Mouse (Mus musculus) intestine, embryonic 14.5 days (tissue): ENCODE measurements at regions not wholly inside any gene's neighbourhood (a gene's known extent, or its start where the extent isn't known, plus 50 kb on each side); places are given as distances from the start of the nearest gene placed in this dataset.

Source experiments
- ATAC-seq: fragments of 200-750 bp; cut with Nextera tagmentation; replicated peaks from 2 replicates; pipeline ENCODE4 v1.8.0; 2017; ENCODE audit warnings: low read depth, moderate number of reproducible peaks, moderate TSS enrichment, moderate library complexity; ENCODE audit not compliant: low FRiP score, low TSS enrichment
- DNase-seq: peaks from one replicate; pipeline ENCODE4 v3.0.0-alpha.2; 2018; ENCODE audit warnings: low spot score
- H3K27ac ChIP-seq: fragments of 300-500 bp; sonication (generic); 2 replicates; pipeline ENCODE4 v1.5.1; 2014; ENCODE audit warnings: low read depth, mild to moderate bottlenecking, control low read depth
- H3K27me3 ChIP-seq: fragments of 300-500 bp; sonication (generic); replicated peaks from 2 replicates; pipeline ENCODE4 v1.6.1; 2014; ENCODE audit warnings: low read length, control low read depth; ENCODE audit not compliant: control insufficient read depth, insufficient read depth
- H3K36me3 ChIP-seq: fragments of 300-500 bp; sonication (generic); 2 replicates; pipeline ENCODE4 v1.6.1; 2014; ENCODE audit warnings: low read length, control low read depth; ENCODE audit not compliant: control insufficient read depth, insufficient read depth
- H3K4me1 ChIP-seq: fragments of 300-500 bp; sonication (generic); replicated peaks from 2 replicates; pipeline ENCODE4 v1.6.1; 2014; ENCODE audit warnings: low read length, control low read depth, mixed read lengths; ENCODE audit not compliant: control insufficient read depth, insufficient read depth
- H3K4me2 ChIP-seq: fragments of 300-500 bp; sonication (generic); 2 replicates; pipeline ENCODE4 v1.6.1; 2014; ENCODE audit warnings: low read length
- H3K4me3 ChIP-seq: fragments of 300-500 bp; sonication (generic); 2 replicates; pipeline ENCODE4 v1.5.1; 2014; ENCODE audit warnings: low read depth, low read length, control low read depth, mixed read lengths
- H3K9ac ChIP-seq: fragments of 300-500 bp; sonication (generic); 2 replicates; pipeline ENCODE4 v1.6.1; 2014; ENCODE audit warnings: mild to moderate bottlenecking, low read length
- H3K9me3 ChIP-seq: fragments of 300-500 bp; sonication (generic); 2 replicates; pipeline ENCODE4 v1.6.1; 2016; ENCODE audit warnings: low read length, control low read depth; ENCODE audit not compliant: control insufficient read depth
- WGBS: fragments of 180-500 bp; shearing (Covaris S2); extraction: QIAGEN DNeasy Blood & Tissue Kit; methylation state at CpG from one replicate; pipeline ENCODE4 v1.1.7; 2014; 5-methylcytosine and 5-hydroxymethylcytosine counted together

DNA sequence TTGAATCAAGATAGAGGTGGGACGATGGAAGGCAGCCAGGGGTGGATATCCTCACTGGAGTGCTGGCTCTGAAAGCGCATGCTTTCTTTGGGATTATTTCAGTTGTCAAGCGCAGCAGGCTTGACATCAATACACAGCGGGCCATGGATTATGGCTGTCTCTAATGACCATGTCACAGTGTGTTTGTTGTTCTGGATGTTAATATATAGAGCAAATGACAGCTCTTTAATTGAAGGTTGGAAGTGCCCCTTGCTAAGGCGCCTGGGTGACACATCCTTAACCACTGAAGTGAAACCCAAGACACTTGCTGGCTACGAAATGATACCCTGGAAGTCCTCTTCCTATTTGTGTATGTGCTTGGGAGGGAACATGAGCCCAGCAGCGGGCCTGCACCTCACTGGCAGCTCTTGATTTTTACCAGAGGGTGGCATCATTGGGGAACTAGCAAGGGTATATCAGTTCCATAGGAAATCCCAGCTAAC is 200.5 kb upstream of the Rasgrp1 start:
- no peaks in the 10 kb centered on the region for H3K27me3 ChIP-seq
- WGBS, result 77% methylated on average over 7 of the region's 7 CpGs
- no peak overlapping the region for H3K4me3 ChIP-seq
- no peaks in the 10 kb centered on the region for H3K4me1 ChIP-seq
- no peak for DNase-seq
- H3K36me3 ChIP-seq, result no peaks in the 10 kb centered on the region
- ATAC-seq, result no peak
- no peak overlapping the region for H3K27ac ChIP-seq
- no peak overlapping the region for H3K4me2 ChIP-seq
- H3K9me3 ChIP-seq, result no peaks in the 10 kb centered on the region
- no peak overlapping the region for H3K9ac ChIP-seq

DNA sequence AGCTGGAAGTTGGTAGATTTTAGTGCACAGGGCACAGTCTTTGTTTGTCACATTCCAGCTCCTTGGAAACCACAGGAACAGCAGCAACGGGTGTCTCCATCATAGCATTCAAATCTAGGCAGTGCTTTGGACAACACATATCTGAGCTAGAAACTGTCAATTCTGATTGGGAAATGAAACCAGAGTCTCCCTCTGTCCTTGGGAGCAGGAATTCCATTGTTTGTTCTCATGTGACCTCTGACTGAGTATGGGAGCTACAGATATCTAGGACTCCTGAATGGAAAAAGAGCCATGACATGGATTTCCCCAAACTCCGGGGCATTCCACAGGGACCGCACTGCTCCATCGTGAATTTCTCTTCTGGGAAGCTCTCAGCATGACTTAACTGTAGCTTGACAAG is 205.5 kb upstream of the Rasgrp1 start:
- ATAC-seq, result no peak

DNA sequence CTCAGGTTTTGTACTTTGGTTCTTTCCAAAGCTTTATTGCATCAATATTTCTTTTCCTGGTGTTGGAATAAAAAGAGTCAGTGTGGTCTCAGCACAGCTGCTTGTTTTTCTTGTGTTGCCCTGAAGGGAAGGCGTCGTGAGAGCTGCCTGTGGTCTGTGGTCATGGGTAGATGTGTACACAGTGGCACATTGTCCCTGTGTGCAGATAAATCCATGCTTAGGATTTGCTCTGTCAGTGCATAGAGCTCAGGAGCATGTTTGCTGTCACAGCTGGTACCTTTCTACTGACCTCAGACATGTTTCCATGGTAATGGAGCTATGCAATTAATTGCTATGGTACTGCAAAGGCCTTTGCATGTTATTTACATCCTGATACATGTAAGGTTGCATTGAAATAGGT is 213.5 kb upstream of the Rasgrp1 start:
- Histone ChIP-seq H3K27ac (no peak overlapping the region), H3K4me2 (no peak overlapping the region)
- no peak for DNase-seq

More for the DNA sequence above, 205.5 kb upstream of the Rasgrp1 start:
- no peak overlapping the region for H3K27ac ChIP-seq
- 88% methylated on average over 4 of the region's 4 CpGs for WGBS
- H3K9me3 ChIP-seq, result no peaks in the 10 kb centered on the region
- DNase-seq, result no peak
- no peaks in the 10 kb centered on the region for H3K36me3 ChIP-seq
- H3K4me3 ChIP-seq, result no peak overlapping the region
- H3K9ac ChIP-seq, result no peak overlapping the region
- H3K4me1 ChIP-seq, result no peaks in the 10 kb centered on the region
- H3K4me2 ChIP-seq, result no peak overlapping the region
- no peaks in the 10 kb centered on the region for H3K27me3 ChIP-seq

DNA sequence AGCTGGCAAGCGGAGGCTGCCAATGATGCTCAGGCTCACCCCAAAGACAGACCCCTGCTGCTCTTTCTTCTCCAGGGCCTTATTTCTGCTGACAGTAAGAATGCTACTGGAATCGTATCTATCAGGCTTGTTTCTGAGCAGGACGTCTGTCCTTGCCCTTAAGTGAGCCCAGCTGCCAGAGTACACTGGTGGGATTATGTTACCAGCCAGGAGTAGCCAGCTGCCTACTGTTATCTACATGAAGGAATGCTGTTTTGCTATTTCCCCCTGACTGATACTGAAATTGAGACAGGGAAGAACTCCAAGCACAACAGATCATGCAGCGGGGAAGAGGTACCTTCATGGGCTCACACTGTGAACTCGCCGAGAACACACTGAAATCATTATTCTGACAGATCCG is 228.2 kb upstream of the Rasgrp1 start:
- Histone ChIP-seq H3K36me3 (no peaks in the 10 kb centered on the region), H3K9me3 (no peaks in the 10 kb centered on the region), H3K27ac (no peak overlapping the region), H3K4me2 (no peak overlapping the region), H3K4me1 (no peaks in the 10 kb centered on the region), H3K9ac (no peak overlapping the region), H3K27me3 (no peaks in the 10 kb centered on the region), H3K4me3 (no peak overlapping the region)
- no peak for DNase-seq
- WGBS, result 75% methylated on average over 7 of the region's 7 CpGs
- ATAC-seq, result no peak

More for the DNA sequence above, 213.5 kb upstream of the Rasgrp1 start:
- ATAC-seq, result no peak
- Histone ChIP-seq H3K4me3 (no peak overlapping the region), H3K36me3 (no peaks in the 10 kb centered on the region), H3K9ac (no peak overlapping the region), H3K9me3 (no peaks in the 10 kb centered on the region), H3K27me3 (no peaks in the 10 kb centered on the region), H3K4me1 (no peaks in the 10 kb centered on the region)
- WGBS, result 57% methylated on average over 2 of the region's 2 CpGs

DNA sequence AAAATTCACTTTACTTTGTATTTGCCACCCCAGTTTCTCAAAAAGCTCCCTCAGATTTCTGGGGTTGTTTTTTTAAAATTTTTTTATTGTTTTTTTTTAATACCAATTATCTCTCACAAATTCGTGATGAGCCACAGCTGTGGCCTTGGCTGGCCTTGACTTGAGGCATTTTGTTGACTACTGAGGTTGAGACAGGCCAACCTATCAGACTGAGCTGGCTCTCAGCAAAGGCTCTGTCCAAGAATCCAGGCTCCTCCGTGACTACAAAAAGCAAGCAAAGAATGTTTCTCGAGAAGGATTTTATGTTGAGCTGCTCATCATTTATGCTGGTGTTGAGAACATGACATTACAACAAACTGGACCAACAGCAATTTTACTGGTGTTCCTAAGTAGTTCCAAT is 244.6 kb upstream of the Rasgrp1 start:
- no peak overlapping the region for H3K4me2 ChIP-seq
- no peaks in the 10 kb centered on the region for H3K27me3 ChIP-seq
- H3K9me3 ChIP-seq, result no peaks in the 10 kb centered on the region
- 64% methylated on average over 3 of the region's 3 CpGs for WGBS
- no peak overlapping the region for H3K9ac ChIP-seq
- DNase-seq (no peak), ATAC-seq (no peak)
- no peak overlapping the region for H3K4me3 ChIP-seq
- no peaks in the 10 kb centered on the region for H3K36me3 ChIP-seq
- no peaks in the 10 kb centered on the region for H3K4me1 ChIP-seq
- no peak overlapping the region for H3K27ac ChIP-seq

DNA sequence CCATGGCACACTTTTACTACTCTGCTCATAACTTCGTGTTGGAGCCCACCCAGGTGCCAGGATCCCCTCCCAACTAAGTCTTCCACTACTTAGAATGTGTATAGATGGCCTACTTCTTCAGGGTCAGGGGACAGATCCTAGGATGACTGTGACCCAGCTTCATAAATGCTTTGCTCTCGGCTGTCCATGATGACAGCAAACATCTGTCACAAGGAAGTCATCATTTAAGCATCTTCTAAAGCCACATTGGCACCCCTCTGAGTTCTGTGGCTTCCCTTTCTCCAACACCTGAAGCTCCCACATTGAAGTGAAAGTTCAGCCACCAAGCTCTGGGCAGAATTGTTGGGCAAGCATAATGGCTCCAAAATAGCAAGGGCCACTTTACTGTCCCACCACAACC is 252.2 kb upstream of the Rasgrp1 start:
- Histone ChIP-seq H3K4me3 (no peak overlapping the region), H3K27ac (no peak overlapping the region), H3K4me1 (no peaks in the 10 kb centered on the region), H3K4me2 (no peak overlapping the region), H3K36me3 (no peaks in the 10 kb centered on the region), H3K9me3 (no peaks in the 10 kb centered on the region), H3K27me3 (no peaks in the 10 kb centered on the region), H3K9ac (no peak overlapping the region)
- 45% methylated on average over 2 of the region's 2 CpGs for WGBS
- no peak for DNase-seq
- ATAC-seq, result no peak

DNA sequence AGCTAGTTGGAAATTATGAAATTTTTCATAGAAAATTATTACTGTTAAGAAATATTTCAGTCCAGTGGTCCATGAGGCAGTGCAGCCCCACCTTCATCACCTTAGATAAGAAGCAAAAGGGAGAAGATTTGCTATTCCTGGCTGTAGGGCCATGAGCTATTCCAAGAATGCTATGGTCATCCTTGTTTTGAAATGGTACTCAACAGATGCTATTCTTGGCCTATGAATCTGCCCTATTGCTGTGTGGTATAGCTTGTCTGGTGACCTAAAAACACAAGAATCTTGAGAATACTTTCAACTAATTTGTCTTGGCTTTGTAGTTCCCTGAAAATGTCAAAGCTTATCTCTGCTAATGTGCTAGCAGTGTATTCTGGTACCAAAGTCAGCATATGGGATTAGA is 254.8 kb upstream of the Rasgrp1 start:
- Histone ChIP-seq H3K4me1 (no peaks in the 10 kb centered on the region), H3K4me3 (no peak overlapping the region), H3K9ac (no peak overlapping the region), H3K4me2 (no peak overlapping the region), H3K27ac (no peak overlapping the region), H3K9me3 (no peaks in the 10 kb centered on the region), H3K36me3 (no peaks in the 10 kb centered on the region), H3K27me3 (no peaks in the 10 kb centered on the region)
- DNase-seq (no peak), ATAC-seq (no peak)

DNA sequence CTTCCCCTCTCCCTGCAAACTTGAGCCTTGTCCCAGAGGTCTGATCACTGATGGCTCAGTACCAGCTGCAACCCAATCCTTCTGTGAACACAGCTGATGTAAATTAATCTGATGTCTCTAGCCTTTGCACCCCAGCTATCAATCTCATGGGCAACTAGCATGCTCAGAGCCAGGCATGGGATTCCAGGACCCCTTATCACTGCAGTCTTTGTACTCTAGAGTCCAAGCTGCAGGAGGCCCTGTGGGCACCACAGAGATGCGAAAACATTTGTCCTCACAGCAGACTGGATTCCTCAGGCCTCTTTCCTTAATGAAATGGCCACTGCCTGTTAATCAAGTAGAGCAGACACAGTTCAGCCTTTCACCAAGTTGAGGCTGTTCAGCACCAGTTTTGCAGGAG is 272.0 kb upstream of the Rasgrp1 start:
- H3K27ac ChIP-seq, result no peak overlapping the region
- no peaks in the 10 kb centered on the region for H3K27me3 ChIP-seq
- ATAC-seq, result no peak
- H3K4me1 ChIP-seq, result no peaks in the 10 kb centered on the region
- no peak for DNase-seq
- no peaks in the 10 kb centered on the region for H3K36me3 ChIP-seq
- WGBS, result 59% methylated on average over 1 of the region's 1 CpGs
- H3K4me3 ChIP-seq, result no peak overlapping the region
- H3K9me3 ChIP-seq, result no peaks in the 10 kb centered on the region
- H3K4me2 ChIP-seq, result no peak overlapping the region
- no peak overlapping the region for H3K9ac ChIP-seq

DNA sequence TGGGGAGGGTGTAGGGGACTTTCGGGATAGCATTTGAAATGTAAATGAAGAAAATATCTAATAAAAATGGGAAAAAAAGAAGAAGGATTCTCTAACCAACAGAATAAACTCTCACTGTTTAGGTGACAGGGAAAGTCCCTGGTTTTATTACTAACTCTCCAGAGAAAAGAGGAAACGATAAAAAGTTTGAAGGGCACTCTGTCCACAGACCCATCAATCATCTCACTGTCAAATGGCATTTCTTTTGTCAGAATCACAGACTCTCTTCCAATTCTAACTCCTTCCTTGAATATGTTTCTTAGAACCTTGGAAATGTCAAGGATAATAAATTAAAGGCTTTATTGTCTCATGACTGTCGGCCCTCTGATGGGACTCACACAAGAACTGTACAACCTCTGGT is 275.3 kb upstream of the Rasgrp1 start:
- Histone ChIP-seq H3K27me3 (no peaks in the 10 kb centered on the region), H3K27ac (no peak overlapping the region), H3K9ac (no peak overlapping the region), H3K4me2 (no peak overlapping the region), H3K36me3 (no peaks in the 10 kb centered on the region), H3K4me3 (no peak overlapping the region), H3K9me3 (no peaks in the 10 kb centered on the region), H3K4me1 (no peaks in the 10 kb centered on the region)
- WGBS, result 77% methylated on average over 3 of the region's 3 CpGs
- no peak for DNase-seq
- ATAC-seq, result no peak
